Mouse (Mus musculus): ENCODE results near the gene Fam3c. TPM values are rescaled to one million over a fixed set of nuclear protein-coding genes. Genes with fewer than 3 reads are reported as not detected.

The Fam3c gene
- polyA plus RNA-seq, 1 experiment from 2014 or later: 33.7 TPM

DNA sequence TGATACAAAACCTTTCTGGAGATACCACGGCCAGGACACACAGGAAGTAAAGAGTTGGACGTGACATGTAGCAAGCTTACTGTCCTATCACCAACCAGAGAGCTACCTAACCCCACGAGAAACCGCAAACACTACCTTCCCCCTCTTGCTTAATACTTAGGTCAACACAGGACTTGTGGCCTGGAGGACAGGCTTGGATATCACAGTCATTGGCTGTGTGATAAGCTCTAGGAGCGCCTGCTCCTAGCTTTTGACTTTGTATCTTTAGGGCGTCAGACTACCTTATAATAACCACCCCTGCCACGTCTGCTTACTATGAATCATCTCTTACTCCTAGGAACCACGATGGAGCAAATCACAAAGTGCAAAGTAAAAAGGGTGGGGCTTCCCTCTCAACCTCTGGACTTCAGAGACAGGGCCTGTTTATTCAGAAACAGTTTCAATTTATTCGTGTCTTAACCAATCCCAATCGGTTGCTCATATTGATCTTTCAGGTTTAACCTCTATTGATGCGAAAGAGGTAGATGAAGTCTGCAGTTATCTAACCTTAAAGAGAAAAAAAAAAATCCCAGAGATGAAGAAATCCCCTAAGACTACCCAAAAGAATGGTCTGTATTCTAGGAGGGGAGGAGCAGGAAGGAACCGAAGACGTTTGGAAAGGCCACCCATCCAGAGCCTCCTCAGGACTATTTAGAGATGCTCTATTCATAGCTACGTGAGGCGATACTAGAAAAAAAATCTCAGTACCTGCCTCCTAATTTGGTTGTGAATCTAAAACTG lies 16.1 kb downstream of the Fam3c start:
- Histone ChIP-seq H3K9ac (ENCODE audit: low read depth, low read length) (no peak overlapping the region), H3K4me3 (ENCODE audit: low read depth, low read length) (no peak overlapping the region), H3K4me2 (no peak overlapping the region), H3K9me3 (ENCODE audit: control insufficient read depth, low read length) (no peaks in the 10 kb centered on the region), H3K36me3 (ENCODE audit: control insufficient read depth, insufficient read depth, low read length) (peaks cover 2% of the 10 kb centered on the region; the same call in 1 of the 2 replicates), H3K27ac (ENCODE audit: low read depth, low read length) (no peak overlapping the region), H3K4me1 (replicated peaks; ENCODE audit: control insufficient read depth, insufficient read depth, low read length) (peaks cover 8% of the 10 kb centered on the region), H3K27me3 (replicated peaks; ENCODE audit: control insufficient read depth, insufficient read depth, low read length) (no peaks in the 10 kb centered on the region)
- 73% methylated on average over 15 of the region's 15 CpGs for WGBS
- ATAC-seq (replicated peaks; ENCODE audit: low FRiP score) (peak; percentile 55), DNase-seq (ENCODE audit: low spot score) (no peak)

- no peak for ATAC-seq (replicated peaks; ENCODE audit: low FRiP score)
- H3K4me1 ChIP-seq (replicated peaks; ENCODE audit: control insufficient read depth, insufficient read depth, low read length): no peaks in the 10 kb centered on the region
- H3K27ac ChIP-seq (ENCODE audit: low read depth, low read length): no peak overlapping the region
- H3K27me3 ChIP-seq (replicated peaks; ENCODE audit: control insufficient read depth, insufficient read depth, low read length): no peaks in the 10 kb centered on the region
- no peak overlapping the region for H3K4me3 ChIP-seq (ENCODE audit: low read depth, low read length)
- no peak overlapping the region for H3K9ac ChIP-seq (ENCODE audit: low read depth, low read length)
- peaks cover 5% of the 10 kb centered on the region; the same call in 1 of the 2 replicates for H3K36me3 ChIP-seq (ENCODE audit: control insufficient read depth, insufficient read depth, low read length)
- H3K4me2 ChIP-seq: no peak overlapping the region
- 88% methylated on average over 2 of the region's 2 CpGs for WGBS
- no peaks in the 10 kb centered on the region for H3K9me3 ChIP-seq (ENCODE audit: control insufficient read depth, low read length)
- no peak for DNase-seq (ENCODE audit: low spot score)
These were observed 23.5 kb downstream of the Fam3c start for GRCm38 (mm10) chr6:22332548-22332947.

- 85% methylated on average over 13 of the region's 13 CpGs for WGBS
- no peak overlapping the region for H3K9ac ChIP-seq (ENCODE audit: low read depth, low read length)
- ATAC-seq (replicated peaks; ENCODE audit: low FRiP score): no peak
- H3K9me3 ChIP-seq (ENCODE audit: control insufficient read depth, low read length): no peaks in the 10 kb centered on the region
- DNase-seq (ENCODE audit: low spot score): no peak
- H3K4me1 ChIP-seq (replicated peaks; ENCODE audit: control insufficient read depth, insufficient read depth, low read length): no peaks in the 10 kb centered on the region
- no peak overlapping the region for H3K4me2 ChIP-seq
- no peak overlapping the region for H3K27ac ChIP-seq (ENCODE audit: low read depth, low read length)
- peaks cover 5% of the 10 kb centered on the region; the same call in 1 of the 2 replicates for H3K36me3 ChIP-seq (ENCODE audit: control insufficient read depth, insufficient read depth, low read length)
- H3K4me3 ChIP-seq (ENCODE audit: low read depth, low read length): no peak overlapping the region
- H3K27me3 ChIP-seq (replicated peaks; ENCODE audit: control insufficient read depth, insufficient read depth, low read length): no peaks in the 10 kb centered on the region
These were observed 25.7 kb downstream of the Fam3c start for GRCm38 (mm10) chr6:22330169-22330960.

DNA sequence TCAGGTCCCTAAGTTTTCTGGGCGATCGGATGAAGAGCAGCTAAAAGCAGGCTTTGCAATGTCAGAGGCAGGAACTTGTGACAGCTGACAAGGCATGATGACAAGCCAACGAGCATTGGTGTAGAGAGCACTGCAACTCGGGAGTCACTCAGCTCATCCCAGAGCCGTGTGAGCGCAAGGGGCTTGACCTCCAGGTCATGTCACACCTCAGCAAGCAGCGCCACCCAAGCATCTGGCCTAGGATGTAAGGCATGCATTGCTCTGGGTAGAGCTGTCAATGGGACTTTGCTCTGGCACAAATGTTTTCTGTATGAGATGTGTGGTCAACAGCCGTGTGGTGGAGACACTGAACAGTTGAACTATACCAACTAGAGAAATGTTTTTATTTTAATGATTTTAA lies 28.1 kb downstream of the Fam3c start:
- Histone ChIP-seq H3K4me2 (no peak overlapping the region), H3K27me3 (replicated peaks; ENCODE audit: control insufficient read depth, insufficient read depth, low read length) (no peaks in the 10 kb centered on the region), H3K4me3 (ENCODE audit: low read depth, low read length) (no peak overlapping the region), H3K4me1 (replicated peaks; ENCODE audit: control insufficient read depth, insufficient read depth, low read length) (no peaks in the 10 kb centered on the region), H3K27ac (ENCODE audit: low read depth, low read length) (no peak overlapping the region), H3K9me3 (ENCODE audit: control insufficient read depth, low read length) (no peaks in the 10 kb centered on the region), H3K9ac (ENCODE audit: low read depth, low read length) (no peak overlapping the region), H3K36me3 (ENCODE audit: control insufficient read depth, insufficient read depth, low read length) (peaks cover 9% of the 10 kb centered on the region; the same call in 1 of the 2 replicates)
- DNase-seq (ENCODE audit: low spot score) (no peak), ATAC-seq (replicated peaks; ENCODE audit: low FRiP score) (no peak)
- WGBS: 72% methylated on average over 8 of the region's 8 CpGs

DNA sequence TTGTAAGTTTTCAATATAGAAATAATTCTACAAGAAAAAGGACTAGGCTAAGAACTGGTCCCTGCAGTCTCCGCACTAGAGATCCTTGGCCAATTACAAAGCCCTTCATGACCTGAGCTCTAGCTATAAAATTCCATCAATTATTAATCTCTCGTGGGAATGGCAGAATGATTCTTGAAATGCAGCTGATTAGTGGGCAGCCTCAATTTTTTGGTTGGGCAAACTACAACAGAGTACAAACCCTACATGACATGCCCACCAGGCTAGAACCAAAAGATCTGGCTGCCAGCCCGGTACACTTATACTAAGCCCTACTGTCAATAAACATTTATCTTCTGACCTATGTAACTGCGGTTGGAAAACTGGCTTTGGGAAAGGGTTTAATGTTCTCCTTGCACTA lies 29.0 kb downstream of the Fam3c start:
- DNase-seq (ENCODE audit: low spot score) (no peak), ATAC-seq (replicated peaks; ENCODE audit: low FRiP score) (no peak)
- 80% methylated on average over 4 of the region's 4 CpGs for WGBS
- Histone ChIP-seq H3K36me3 (ENCODE audit: control insufficient read depth, insufficient read depth, low read length) (peaks cover 9% of the 10 kb centered on the region; the same call in 1 of the 2 replicates), H3K27me3 (replicated peaks; ENCODE audit: control insufficient read depth, insufficient read depth, low read length) (no peaks in the 10 kb centered on the region), H3K4me3 (ENCODE audit: low read depth, low read length) (no peak overlapping the region), H3K27ac (ENCODE audit: low read depth, low read length) (no peak overlapping the region), H3K9ac (ENCODE audit: low read depth, low read length) (no peak overlapping the region), H3K4me1 (replicated peaks; ENCODE audit: control insufficient read depth, insufficient read depth, low read length) (no peaks in the 10 kb centered on the region), H3K4me2 (no peak overlapping the region), H3K9me3 (ENCODE audit: control insufficient read depth, low read length) (no peaks in the 10 kb centered on the region)

DNA sequence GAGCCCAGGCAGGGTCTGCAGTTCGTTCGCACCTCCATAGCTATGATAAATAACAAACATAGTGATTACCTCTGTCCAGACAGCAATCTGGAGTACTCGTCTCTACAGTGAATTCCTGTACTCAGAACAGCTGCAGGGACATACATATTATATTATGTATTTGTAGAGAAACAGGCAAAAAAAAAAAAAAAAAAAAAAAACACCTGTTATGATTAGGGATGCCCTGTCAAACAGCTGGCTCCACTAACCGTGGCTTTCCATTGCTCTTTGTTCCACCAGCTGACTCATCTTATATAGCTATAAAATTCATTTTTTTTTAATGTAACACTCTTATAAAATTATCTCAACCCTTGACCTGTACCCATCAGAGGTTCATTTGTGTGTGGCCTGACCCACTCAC lies 29.8 kb downstream of the Fam3c start:
- H3K4me1 ChIP-seq (replicated peaks; ENCODE audit: control insufficient read depth, insufficient read depth, low read length): no peaks in the 10 kb centered on the region
- H3K4me2 ChIP-seq: no peak overlapping the region
- no peak overlapping the region for H3K27ac ChIP-seq (ENCODE audit: low read depth, low read length)
- no peak overlapping the region for H3K4me3 ChIP-seq (ENCODE audit: low read depth, low read length)
- H3K36me3 ChIP-seq (ENCODE audit: control insufficient read depth, insufficient read depth, low read length): peaks cover 9% of the 10 kb centered on the region; the same call in 1 of the 2 replicates
- ATAC-seq (replicated peaks; ENCODE audit: low FRiP score) (no peak), DNase-seq (ENCODE audit: low spot score) (no peak)
- no peaks in the 10 kb centered on the region for H3K27me3 ChIP-seq (replicated peaks; ENCODE audit: control insufficient read depth, insufficient read depth, low read length)
- H3K9ac ChIP-seq (ENCODE audit: low read depth, low read length): no peak overlapping the region
- H3K9me3 ChIP-seq (ENCODE audit: control insufficient read depth, low read length): no peaks in the 10 kb centered on the region
- WGBS: 77% methylated on average over 4 of the region's 4 CpGs

DNA sequence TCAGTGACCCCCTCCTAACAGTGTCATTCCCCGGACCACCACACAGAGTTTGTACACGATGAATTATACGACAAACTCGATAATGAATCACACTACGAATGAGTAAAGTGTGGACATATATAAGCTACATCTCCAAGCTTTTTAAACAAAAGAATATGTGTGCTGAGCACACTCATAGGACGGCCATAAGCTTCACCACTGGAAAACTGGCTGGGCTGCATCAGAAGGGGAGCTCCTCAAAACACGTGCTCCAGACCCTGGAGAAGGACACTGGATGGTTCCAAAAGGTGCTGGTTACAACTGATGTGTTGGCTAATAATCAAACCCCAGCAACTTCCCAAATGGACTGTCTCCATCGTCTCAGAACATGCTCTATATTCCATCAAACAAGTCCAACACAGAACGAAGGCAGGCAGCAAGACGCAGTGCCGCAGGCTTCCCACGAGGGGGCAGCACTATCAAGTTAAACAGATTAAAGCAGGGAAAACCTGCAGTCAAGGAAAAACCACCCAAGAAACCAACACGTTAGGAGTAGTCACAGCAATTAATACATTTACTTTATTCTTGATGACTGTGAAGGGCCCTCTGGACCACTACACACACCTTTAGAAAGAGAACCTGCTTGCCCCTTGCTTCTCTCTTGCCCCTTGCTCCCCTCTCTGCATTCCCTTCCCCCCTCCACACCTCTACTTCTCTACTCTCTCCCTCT lies 30.5 kb downstream of the Fam3c start:
- Histone ChIP-seq H3K9me3 (ENCODE audit: control insufficient read depth, low read length) (no peaks in the 10 kb centered on the region), H3K27me3 (replicated peaks; ENCODE audit: control insufficient read depth, insufficient read depth, low read length) (no peaks in the 10 kb centered on the region), H3K27ac (ENCODE audit: low read depth, low read length) (no peak overlapping the region), H3K4me2 (no peak overlapping the region), H3K4me3 (ENCODE audit: low read depth, low read length) (no peak overlapping the region), H3K36me3 (ENCODE audit: control insufficient read depth, insufficient read depth, low read length) (peaks cover 9% of the 10 kb centered on the region; the same call in 1 of the 2 replicates), H3K4me1 (replicated peaks; ENCODE audit: control insufficient read depth, insufficient read depth, low read length) (no peaks in the 10 kb centered on the region), H3K9ac (ENCODE audit: low read depth, low read length) (no peak overlapping the region)
- peak; percentile 59 for DNase-seq (ENCODE audit: low spot score)
- 61% methylated on average over 13 of the region's 13 CpGs for WGBS
- no peak; the same call in 1 of the 2 replicates for ATAC-seq (replicated peaks; ENCODE audit: low FRiP score)

GRCm38 (mm10) chr6:22298059-22298458 lies 58.0 kb downstream of the Fam3c start:
- WGBS: 60% methylated on average over 14 of the region's 14 CpGs
- Histone ChIP-seq H3K4me3 (ENCODE audit: low read depth, low read length) (no peak overlapping the region), H3K27ac (ENCODE audit: low read depth, low read length) (no peak overlapping the region), H3K27me3 (replicated peaks; ENCODE audit: control insufficient read depth, insufficient read depth, low read length) (no peaks in the 10 kb centered on the region), H3K4me1 (replicated peaks; ENCODE audit: control insufficient read depth, insufficient read depth, low read length) (no peaks in the 10 kb centered on the region), H3K4me2 (no peak overlapping the region), H3K9ac (ENCODE audit: low read depth, low read length) (no peak overlapping the region), H3K36me3 (ENCODE audit: control insufficient read depth, insufficient read depth, low read length) (no peaks in the 10 kb centered on the region), H3K9me3 (ENCODE audit: control insufficient read depth, low read length) (no peaks in the 10 kb centered on the region)
- DNase-seq (ENCODE audit: low spot score) (no peak), ATAC-seq (replicated peaks; ENCODE audit: low FRiP score) (no peak)

All from liver, embryonic 11.5 days (tissue).